Mouse (Mus musculus): ENCODE data around the gene Hist1h2be.

DNA sequence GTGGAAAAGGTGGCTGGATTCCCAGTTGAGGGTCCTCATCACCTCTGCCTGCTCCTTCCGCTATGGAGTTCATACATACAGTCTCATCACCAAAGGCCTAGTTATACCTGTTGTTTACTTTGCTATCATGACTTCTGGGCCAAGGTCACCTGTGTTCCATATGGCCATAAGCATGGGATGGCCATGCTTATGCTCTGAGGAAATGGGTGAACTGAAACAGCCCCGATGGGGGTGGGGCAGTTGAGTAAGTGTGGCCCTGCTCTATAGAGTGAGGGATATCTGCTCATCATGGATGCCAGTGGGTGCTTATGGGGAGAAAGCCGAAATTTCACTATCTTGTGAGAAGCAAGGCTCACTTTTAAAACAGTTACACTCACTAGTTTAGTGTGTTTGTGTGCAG is 15.9 kb downstream of the Hist1h2be start:
- TF ChIP-seq CTCF (IDR thresholded peaks at IDR 0.05; ENCODE audit: low read depth) = no peak
- TF ChIP-seq EP300 (IDR thresholded peaks at IDR 0.05; ENCODE audit: low read depth) = no peak

All from heart, postnatal 0 days (tissue).